Mouse (Mus musculus): ENCODE measurements at regions not wholly inside any gene's neighbourhood (a gene's known extent, or its start where the extent isn't known, plus 50 kb on each side); places are given as distances from the start of the nearest gene placed in this dataset.

DNA sequence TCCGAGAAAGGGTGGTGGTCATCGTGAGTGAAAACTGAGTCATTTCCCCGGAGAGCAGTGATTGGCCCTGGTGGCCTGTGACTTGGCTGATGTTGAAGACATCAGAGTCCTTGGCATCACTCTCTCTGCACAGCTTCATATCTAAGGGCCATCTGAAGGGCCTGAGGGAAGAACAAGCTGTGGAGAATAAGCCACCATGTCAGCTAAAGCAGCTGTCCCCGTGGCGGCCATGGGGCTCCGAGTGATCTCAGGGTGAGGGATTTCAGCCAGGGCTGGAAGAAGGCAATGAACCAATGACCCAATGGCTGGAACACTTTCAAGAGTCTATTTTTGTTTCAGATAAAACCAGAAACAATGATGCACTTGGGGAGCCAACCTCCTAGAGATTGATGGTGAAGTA, 62.2 kb downstream of the Ttc32 start:
- DNase-seq = no peak

- no peak for DNase-seq
Measured at GRCm38 (mm10) chr12:9095061-9095460, 65.3 kb downstream of the Ttc32 start.

DNA sequence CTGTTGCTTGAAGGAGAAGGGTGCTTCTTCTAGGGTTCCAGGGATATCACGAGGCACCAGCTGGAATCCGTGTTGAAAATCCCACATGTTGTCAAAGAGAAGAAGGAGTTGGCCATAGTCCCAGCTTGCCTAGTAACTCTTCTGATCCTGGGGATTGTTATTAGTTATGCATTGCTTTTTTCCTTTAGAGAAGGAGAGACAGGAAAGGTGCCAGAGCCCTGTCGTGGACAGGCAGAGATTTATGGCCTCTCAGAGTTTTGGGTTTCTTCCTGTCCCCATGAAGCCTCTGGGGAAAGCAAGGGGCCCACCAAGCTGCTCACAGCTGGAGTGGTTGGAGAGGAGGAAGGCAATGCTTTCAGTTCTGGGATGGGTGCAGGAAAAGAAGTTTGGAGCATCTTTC, 76.6 kb downstream of the Ttc32 start:
- no peak for DNase-seq

DNA sequence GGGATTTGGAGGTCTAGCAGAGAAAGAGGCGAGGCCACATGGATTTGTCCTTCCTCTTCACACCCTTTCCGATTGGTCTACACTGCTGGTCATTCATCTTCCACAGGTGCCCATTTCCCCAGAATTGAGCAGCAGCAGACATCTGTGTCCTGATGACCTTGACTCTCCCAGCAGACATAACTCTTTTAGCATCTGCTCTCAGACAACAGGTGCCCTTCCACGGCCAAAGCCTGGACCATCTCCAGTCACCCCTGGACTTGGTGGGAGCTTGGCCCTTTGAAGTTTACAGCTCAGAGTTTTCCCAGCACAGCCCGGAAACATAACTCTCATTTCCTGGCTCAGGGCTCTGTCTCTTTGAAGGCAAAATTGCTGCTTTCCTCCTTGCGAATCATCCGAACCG, 80.0 kb downstream of the Ttc32 start:
- DNase-seq = no peak

DNA sequence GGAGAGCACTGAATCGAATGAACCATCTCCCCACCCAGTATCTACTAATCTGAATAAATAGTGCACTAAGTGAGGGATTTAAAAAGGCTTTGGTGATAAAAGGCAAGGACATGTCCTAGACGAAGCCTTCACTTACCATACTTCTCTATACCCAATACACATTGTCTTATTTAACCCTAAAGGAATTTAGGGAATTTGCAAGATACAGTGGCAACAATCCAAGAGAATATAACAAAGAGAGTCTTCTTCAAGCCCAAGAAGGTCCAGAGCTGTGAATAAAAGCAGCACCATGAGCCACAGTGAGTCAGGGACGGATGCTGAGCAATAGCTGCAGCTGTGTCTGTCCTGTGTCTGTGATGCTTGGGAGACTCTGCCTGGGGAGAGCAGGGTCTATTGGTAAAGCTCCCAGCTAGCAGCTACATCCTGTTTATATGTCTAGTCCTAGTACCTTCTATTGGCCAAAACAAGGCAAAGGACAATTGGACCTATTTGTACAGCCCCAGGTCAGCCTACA, 82.4 kb downstream of the Ttc32 start:
- DNase-seq = no peak

DNA sequence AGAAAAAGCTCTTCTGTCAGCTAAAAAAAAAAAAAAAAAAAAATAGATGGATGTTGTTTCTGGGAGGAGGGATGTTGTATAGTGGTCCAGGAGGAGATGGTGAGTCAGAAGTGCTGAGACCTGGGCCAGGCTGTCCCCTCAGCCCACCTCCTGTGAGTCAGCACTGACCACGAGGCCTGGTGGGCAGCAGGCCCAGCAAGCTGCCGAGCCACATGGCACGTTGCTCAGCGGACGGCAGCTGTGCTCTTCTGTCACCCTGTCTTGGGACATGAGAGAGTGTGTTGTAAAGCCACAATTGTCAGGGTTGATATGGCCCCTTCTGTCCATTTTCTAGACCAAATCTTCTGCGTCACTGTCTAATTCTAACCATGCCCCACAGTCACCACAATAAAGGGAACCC, 83.9 kb downstream of the Ttc32 start:
- DNase-seq = peak; percentile 38

DNA sequence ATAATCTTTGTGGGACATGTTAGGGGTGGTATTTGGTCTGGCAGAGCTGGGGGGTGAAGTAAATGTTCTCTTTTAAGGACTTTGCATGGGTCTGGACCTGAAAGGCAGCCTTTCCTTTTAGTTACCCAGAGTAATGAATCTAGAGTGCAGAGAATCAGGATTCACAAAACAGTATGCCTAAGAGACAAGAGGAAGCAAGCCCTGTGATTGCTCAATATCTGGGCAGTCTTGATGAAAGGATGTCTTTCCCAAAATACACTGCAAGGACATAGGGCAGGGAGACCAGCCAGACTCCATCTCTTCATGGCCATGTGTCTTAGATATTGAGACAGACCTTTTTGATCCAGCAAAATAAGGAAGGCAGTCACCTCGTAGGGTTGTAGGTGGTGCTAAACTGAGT, 84.3 kb downstream of the Ttc32 start:
- no peak for DNase-seq

DNA sequence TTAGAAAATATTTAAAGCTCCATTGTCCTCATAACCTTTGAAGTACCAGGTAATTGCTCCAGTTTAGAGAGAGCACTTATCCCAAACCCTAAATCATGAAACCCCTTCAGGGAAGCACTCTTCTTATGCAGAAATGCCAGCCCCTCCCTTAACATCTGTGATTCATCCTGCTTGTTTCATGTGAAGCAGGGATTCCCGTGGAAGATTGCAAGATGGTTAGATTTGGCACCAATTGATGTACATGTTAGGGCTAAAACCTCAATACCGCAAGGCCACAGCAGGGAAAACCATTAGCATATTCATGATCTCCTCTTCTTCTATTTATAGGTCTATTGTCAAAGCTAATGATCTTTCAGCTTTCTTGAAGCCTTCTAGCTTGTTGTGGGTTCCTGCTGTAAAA, 88.8 kb downstream of the Ttc32 start:
- DNase-seq = no peak

GRCm38 (mm10) chr12:9127931-9128550, 98.2 kb downstream of the Ttc32 start:
- no peak for DNase-seq

GRCm38 (mm10) chr12:9128581-9129275, 98.9 kb downstream of the Ttc32 start:
- no peak for DNase-seq

GRCm38 (mm10) chr12:9132621-9133020, 102.8 kb downstream of the Ttc32 start:
- peak; percentile 32 for DNase-seq

DNA sequence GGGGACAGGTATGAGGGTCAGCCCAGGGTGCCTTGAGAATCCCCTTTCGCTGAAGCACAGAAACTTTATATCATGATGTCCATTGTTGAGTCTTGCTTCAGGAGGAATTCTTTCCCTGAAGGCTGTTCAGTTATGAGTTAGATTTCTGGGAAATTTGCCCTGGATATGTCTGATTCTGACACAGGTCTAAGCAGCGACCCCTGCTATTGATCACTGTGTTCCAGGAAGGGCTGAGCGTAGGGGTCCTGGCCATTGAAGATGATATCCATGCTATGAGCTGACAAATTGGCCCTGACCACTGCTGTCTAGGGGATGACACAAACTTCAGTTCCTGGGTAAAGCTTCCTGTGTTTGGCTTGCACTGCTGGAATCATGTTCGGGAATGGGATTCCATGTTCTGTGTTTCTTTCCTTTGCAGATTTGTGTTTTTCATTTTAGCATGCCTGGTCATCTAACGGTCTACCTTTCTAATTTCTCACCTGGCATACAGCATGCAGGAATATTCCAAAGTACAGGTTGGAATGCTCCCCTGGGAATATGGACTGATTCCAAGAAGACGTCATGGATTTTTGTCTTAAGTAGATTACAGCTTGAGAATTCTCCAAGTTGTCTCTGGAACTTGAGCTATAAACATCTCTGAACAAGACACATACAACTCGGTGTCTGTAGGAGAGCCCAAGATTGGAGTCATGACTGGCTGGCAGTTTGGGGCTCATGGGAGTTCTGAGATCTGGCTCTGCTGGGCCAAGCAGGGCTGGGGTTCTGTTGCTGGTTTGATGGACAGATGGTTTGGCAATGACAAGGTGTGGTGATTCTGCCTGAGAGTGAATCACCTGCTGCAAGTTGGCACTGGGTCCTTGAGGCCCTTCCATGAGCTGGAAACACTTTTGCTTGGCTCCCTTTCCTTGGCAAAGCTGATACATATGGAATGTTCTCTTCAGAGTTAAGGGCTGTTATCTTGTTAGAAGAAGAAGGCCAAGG, 104.4 kb downstream of the Ttc32 start:
- DNase-seq = peak; percentile 89

DNA sequence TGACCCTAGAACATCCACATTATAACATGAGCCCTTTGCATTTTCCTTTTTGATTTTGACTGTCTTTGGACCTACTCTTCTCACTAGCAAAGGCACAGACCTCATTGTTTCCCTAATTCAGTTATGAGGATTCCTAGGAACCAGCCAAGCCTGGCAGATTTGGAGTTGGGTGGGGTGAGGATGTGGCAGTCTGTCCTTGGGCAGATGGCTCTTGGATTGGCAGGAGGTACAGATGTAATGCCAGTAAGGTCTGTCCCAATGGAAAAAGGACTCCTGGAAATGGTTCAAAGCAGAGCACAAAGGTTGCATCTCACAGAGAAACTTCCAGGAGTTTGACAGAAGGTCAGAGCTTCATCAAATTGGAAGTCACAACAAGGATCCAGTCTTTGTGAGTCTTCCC, 121.2 kb downstream of the Ttc32 start:
- DNase-seq = no peak

DNA sequence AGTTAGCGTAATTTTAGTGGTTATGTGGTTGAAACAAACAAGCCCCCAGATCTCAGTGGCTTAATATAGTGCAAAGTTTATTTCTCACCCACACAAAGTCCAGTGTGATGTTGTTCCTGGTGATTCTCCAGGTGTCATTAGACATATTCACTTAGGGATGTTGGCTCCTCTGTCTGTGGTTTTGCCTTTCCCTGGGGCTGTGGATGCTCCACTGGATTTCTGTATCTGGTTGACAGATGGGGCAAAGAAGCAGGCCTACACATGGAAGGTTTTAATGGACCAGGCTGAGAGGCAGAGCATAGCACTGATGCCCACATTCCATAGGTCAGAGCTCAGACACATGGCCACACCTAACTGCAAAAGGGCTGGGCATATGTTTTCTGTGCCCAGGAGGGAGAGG, 121.6 kb downstream of the Ttc32 start:
- no peak for DNase-seq

- DNase-seq = no peak
Measured at GRCm38 (mm10) chr12:9154491-9154890, 124.7 kb downstream of the Ttc32 start.

DNA sequence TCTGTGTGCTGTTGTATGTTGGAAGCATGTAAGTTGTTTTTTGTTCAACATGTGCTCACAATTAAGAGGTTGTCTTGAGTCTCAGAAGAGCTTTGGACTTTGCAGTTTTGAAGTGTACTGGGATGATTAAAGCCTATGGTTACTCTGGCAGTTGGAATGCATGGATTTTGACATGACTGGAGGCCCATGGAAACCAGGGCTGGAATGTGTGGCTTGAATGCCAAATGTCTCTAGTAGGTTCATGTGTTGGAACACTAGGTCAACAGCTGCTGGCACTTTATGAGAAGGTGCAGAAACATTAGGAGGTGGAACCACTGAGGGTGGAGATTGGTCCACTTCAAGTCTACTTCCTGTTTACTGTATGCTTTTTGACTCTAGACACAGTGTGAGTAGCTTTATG, 127.0 kb downstream of the Ttc32 start:
- DNase-seq = no peak

GRCm38 (mm10) chr12:9158751-9159150, 129.0 kb downstream of the Ttc32 start:
- no peak for DNase-seq

DNA sequence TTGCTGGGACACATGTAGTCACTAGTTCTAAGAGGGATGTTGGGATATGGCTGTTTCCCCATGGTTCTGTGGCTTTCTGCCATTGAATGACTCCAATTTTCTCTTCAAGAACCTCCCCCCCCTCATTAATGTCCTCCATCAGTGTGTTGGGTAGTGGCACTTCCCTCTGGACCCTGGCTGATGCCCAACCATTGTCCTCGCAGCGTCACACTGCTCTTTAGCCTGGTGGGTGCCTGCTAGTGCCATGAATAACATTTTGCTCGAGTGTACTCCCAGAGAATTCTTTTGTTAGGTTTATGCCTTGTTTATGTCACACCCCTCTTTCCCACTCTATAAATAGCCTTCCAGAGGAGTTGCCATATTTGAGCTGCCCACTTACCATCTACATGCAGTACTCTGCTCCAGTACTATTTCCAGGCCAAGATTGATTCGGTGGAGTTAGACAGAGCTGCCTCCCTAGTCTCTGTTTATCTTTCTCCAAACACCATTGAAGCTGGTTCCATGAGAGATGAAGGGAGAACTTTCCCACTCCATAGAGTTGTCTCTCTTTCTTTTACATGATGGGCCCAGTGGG, 135.7 kb downstream of the Ttc32 start:
- no peak for DNase-seq

DNA sequence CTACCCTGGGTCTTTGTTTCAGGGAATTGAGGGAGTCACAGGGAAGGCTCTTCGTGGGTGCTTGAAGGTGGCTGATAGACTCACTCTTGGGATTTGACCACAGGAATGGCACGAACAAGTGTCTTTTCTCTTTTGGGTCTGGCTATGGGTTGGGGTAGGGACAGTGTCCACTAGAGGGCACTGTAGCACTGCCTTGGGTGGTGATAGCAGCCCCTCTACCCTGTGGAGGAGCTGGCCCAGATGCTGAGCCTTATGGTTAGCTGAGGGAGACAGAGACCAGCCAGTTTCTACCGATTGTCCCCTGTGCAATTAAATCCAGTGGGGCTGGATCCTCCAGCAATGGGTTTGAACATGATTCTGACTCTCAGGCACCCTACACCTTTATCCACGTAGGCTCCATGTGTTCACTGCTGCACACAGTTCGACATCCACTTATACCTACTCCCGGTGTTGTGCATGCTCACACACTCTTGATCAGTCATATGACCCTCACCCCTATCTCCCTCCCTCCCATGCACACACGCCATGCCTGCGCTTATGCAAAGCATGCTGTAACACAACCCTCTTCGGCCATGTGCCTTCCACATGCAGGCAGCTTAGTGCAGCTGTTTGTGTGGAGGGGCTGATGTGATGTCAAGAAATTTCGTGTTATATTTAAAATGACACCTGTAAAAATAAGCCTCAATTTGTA, 136.6 kb downstream of the Ttc32 start:
- no peak for DNase-seq

GRCm38 (mm10) chr12:9169008-9169407, 139.2 kb downstream of the Ttc32 start:
- no peak for DNase-seq

GRCm38 (mm10) chr12:9173680-9174079, 143.9 kb downstream of the Ttc32 start:
- DNase-seq = no peak

DNA sequence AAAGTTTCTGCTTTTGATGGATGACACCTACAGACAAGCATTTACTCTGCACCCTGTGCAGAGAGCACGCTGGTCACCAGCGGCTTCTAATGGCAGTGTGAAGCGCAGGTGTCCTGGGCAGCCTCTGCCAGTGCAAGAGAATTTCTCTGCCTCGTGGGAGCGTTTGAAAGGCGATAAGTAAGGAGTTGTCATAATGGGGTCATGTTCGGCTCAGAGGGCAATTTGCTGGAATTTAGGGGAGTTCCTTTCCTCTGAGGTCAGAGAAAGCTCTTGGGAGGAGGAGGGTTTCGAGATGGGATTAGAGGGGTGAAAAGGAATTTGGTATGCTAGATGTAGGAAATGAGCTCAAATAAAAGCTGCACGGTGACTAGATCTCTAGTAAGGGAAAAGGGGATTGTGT, 144.5 kb downstream of the Ttc32 start:
- no peak for DNase-seq

- DNase-seq = no peak
Measured at GRCm38 (mm10) chr12:9176198-9176597, 146.4 kb downstream of the Ttc32 start.
